Mouse (Mus musculus): ENCODE measurements around the gene Gng10. TPM values are rescaled to one million over a fixed set of nuclear protein-coding genes. Genes with fewer than 3 reads are reported as not detected.

The Gng10 gene
- polyA plus RNA-seq, 1 experiment, result 7.1 TPM

DNA sequence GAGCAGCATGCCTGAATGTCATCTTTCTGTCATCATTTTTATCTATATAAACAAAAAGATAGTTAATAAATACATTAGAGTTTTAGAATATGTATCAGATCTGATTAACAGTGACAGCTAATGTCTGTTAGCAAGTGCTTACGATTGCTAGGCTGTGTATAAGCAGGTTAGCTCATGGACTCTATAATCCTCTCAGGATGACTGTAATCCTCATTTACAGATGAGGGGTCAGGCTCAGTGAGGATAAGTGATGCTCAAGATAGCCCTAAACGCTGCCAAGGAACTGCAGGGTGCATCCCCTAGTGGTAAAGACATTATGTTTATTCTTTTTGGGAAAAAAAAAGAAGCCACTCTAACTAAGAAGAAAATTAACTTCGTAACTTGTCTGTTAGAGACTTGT is 34.4 kb downstream of the Gng10 start:
- Histone ChIP-seq H3K27me3 (ENCODE audit: control insufficient read depth, insufficient read depth, low read length) (no peaks in the 10 kb centered on the region), H3K4me1 (ENCODE audit: control insufficient read depth, insufficient read depth, insufficient read length, low read length) (no peaks in the 10 kb centered on the region), H3K27ac (ENCODE audit: insufficient read depth, low read depth, low read length) (no peak overlapping the region), H3K36me3 (ENCODE audit: control insufficient read depth, insufficient read depth, low read length) (no peaks in the 10 kb centered on the region), H3K4me3 (ENCODE audit: low read depth, low read length) (no peak overlapping the region)
- TF ChIP-seq CTCF (IDR thresholded peaks at IDR 0.05; ENCODE audit: extremely low read depth, insufficient read length, insufficient replicate concordance, low read depth, low read length), result no peak
- TF ChIP-seq POLR2A (IDR thresholded peaks at IDR 0.05; ENCODE audit: low read depth, low read length), result no peak
- whole genome bisulfite sequencing, result 50% methylated on average over 3 of the region's 3 CpGs

DNA sequence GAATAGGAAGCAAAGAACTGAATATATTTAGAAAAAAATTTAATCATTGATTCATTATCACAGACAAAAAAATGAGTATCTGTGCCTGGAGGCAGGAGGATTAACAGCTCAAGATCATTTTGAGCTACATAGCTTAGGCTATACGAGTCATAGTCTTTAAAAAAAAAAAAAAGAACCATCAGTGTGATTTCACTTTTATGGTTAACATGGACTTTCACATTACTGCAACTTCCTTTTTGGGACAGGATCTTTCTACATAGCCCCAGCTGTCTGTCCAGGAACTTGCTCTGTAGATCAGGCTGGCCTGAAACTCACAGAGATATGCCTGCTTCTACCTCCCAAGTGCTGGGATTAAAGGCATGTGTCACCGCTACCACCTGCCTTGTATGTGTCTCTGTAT is 48.5 kb downstream of the Gng10 start:
- WGBS, result 52% methylated on average over 2 of the region's 2 CpGs
- no peak for TF ChIP-seq CTCF (IDR thresholded peaks at IDR 0.05; ENCODE audit: extremely low read depth, insufficient read length, insufficient replicate concordance, low read depth, low read length)
- no peak for TF ChIP-seq POLR2A (IDR thresholded peaks at IDR 0.05; ENCODE audit: low read depth, low read length)

DNA sequence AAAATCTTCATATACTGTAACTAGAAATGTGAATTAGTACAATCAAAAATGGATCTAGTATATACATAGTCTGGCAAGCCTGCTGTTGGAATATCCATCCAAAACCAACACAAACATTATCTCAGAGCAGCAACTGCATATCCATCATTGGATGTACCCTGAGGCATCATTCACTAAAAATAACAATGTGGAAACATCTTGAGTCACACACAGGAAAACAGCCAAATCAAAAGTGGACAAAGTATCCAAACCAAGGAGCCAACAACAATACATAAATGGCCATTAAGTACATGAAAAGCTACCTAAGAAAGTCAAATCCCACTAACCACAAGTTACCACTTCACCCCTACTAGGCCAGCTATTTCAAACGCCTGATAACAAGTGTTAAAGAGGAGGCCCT is 54.5 kb downstream of the Gng10 start:
- Histone ChIP-seq H3K27me3 (ENCODE audit: control insufficient read depth, insufficient read depth, low read length) (no peaks in the 10 kb centered on the region), H3K4me1 (ENCODE audit: control insufficient read depth, insufficient read depth, insufficient read length, low read length) (no peaks in the 10 kb centered on the region), H3K27ac (ENCODE audit: insufficient read depth, low read depth, low read length) (no peak overlapping the region), H3K36me3 (ENCODE audit: control insufficient read depth, insufficient read depth, low read length) (no peaks in the 10 kb centered on the region), H3K4me3 (ENCODE audit: low read depth, low read length) (no peak overlapping the region)
- WGBS, result 33% methylated on average over 1 of the region's 1 CpGs
- TF ChIP-seq POLR2A (IDR thresholded peaks at IDR 0.05; ENCODE audit: low read depth, low read length), result no peak
- TF ChIP-seq CTCF (IDR thresholded peaks at IDR 0.05; ENCODE audit: extremely low read depth, insufficient read length, insufficient replicate concordance, low read depth, low read length), result no peak

More for the DNA sequence above, 48.5 kb downstream of the Gng10 start:
- no peaks in the 10 kb centered on the region for H3K27me3 ChIP-seq (ENCODE audit: control insufficient read depth, insufficient read depth, low read length)
- H3K4me1 ChIP-seq (ENCODE audit: control insufficient read depth, insufficient read depth, insufficient read length, low read length), result no peaks in the 10 kb centered on the region
- H3K27ac ChIP-seq (ENCODE audit: insufficient read depth, low read depth, low read length), result no peak overlapping the region
- no peaks in the 10 kb centered on the region for H3K36me3 ChIP-seq (ENCODE audit: control insufficient read depth, insufficient read depth, low read length)
- no peak overlapping the region for H3K4me3 ChIP-seq (ENCODE audit: low read depth, low read length)

Other genes with a start within 250 kb of the Gng10 start
- gene Olfr267, start 247.4 kb upstream of the Gng10 start, polyA plus RNA-seq (2012; rRNA removed), result not detected in 2 replicates
- 13.5 and 25.8 TPM in 2 replicates for gene Ecpas, start 122.3 kb upstream of the Gng10 start, polyA plus RNA-seq (2012; rRNA removed)
- not detected in 2 replicates for gene Zkscan16, start 91.5 kb upstream of the Gng10 start, polyA plus RNA-seq (2012; rRNA removed)
- 9.9 and 11.2 TPM in 2 replicates for gene Ptgr1, start 48.0 kb upstream of the Gng10 start, polyA plus RNA-seq (2012; rRNA removed)
- gene Dnajc25, start 40.0 kb upstream of the Gng10 start, polyA plus RNA-seq (2012; rRNA removed), result 4.2 and 4.7 TPM in 2 replicates
- 0.96 TPM in 1 of 2 replicates, not detected in the other for gene Gm20503, start 31.9 kb upstream of the Gng10 start, polyA plus RNA-seq (2012; rRNA removed)
- gene AI481877, start 103.9 kb downstream of the Gng10 start, polyA plus RNA-seq (2012; rRNA removed), result 0.04 TPM in 1 of 2 replicates, not detected in the other
- 9.6 and 109 TPM in 2 replicates for gene Ugcg, start 154.2 kb downstream of the Gng10 start, polyA plus RNA-seq (2012; rRNA removed)

Measured in small intestine, adult 2 months (tissue).